Mouse (Mus musculus): ENCODE data around the gene Trak1.

Trak1 gene

GRCm38 (mm10) chr9:121394882-121395281 is 97.6 kb downstream of the Trak1 start:
- DNase-seq (ENCODE audit: low read depth, low spot score) = no peak

GRCm38 (mm10) chr9:121395812-121396211 is 98.5 kb downstream of the Trak1 start:
- no peak for DNase-seq (ENCODE audit: low read depth, low spot score)

GRCm38 (mm10) chr9:121398100-121398760 is 100.9 kb downstream of the Trak1 start:
- DNase-seq (ENCODE audit: low read depth, low spot score) = no peak

GRCm38 (mm10) chr9:121398761-121399160 is 101.5 kb downstream of the Trak1 start:
- no peak for DNase-seq (ENCODE audit: low read depth, low spot score)

- DNase-seq (ENCODE audit: low read depth, low spot score) = no peak
Measured at GRCm38 (mm10) chr9:121400608-121401007, 103.3 kb downstream of the Trak1 start.

- DNase-seq (ENCODE audit: low read depth, low spot score) = peak; percentile 38
Measured at GRCm38 (mm10) chr9:121403157-121403671, 105.9 kb downstream of the Trak1 start.

- DNase-seq (ENCODE audit: low read depth, low spot score) = no peak
Measured at GRCm38 (mm10) chr9:121403699-121404098, 106.4 kb downstream of the Trak1 start.

- no peak for DNase-seq (ENCODE audit: low read depth, low spot score)
Measured at GRCm38 (mm10) chr9:121405088-121405681, 107.9 kb downstream of the Trak1 start.

GRCm38 (mm10) chr9:121405792-121406191 is 108.5 kb downstream of the Trak1 start:
- DNase-seq (ENCODE audit: low read depth, low spot score) = no peak

- no peak for DNase-seq (ENCODE audit: low read depth, low spot score)
Measured at GRCm38 (mm10) chr9:121414237-121414636, 116.9 kb downstream of the Trak1 start.

GRCm38 (mm10) chr9:121415626-121416241 is 118.4 kb downstream of the Trak1 start:
- DNase-seq (ENCODE audit: low read depth, low spot score) = no peak

- no peak for DNase-seq (ENCODE audit: low read depth, low spot score)
Measured at GRCm38 (mm10) chr9:121416460-121416859, 119.2 kb downstream of the Trak1 start.

GRCm38 (mm10) chr9:121416872-121417637 is 119.8 kb downstream of the Trak1 start:
- no peak for DNase-seq (ENCODE audit: low read depth, low spot score)

GRCm38 (mm10) chr9:121419011-121419410 is 121.7 kb downstream of the Trak1 start:
- no peak for DNase-seq (ENCODE audit: low read depth, low spot score)

- DNase-seq (ENCODE audit: low read depth, low spot score) = no peak
Measured at GRCm38 (mm10) chr9:121419573-121419972, 122.3 kb downstream of the Trak1 start.

GRCm38 (mm10) chr9:121420817-121421216 is 123.5 kb downstream of the Trak1 start:
- no peak for DNase-seq (ENCODE audit: low read depth, low spot score)

GRCm38 (mm10) chr9:121422402-121422801 is 125.1 kb downstream of the Trak1 start:
- DNase-seq (ENCODE audit: low read depth, low spot score) = no peak

- no peak for DNase-seq (ENCODE audit: low read depth, low spot score)
Measured at GRCm38 (mm10) chr9:121423621-121424020, 126.3 kb downstream of the Trak1 start.

- no peak for DNase-seq (ENCODE audit: low read depth, low spot score)
Measured at GRCm38 (mm10) chr9:121424281-121425164, 127.2 kb downstream of the Trak1 start.

- no peak for DNase-seq (ENCODE audit: low read depth, low spot score)
Measured at GRCm38 (mm10) chr9:121426451-121426850, 129.1 kb downstream of the Trak1 start.

GRCm38 (mm10) chr9:121426902-121427301 is 129.6 kb downstream of the Trak1 start:
- DNase-seq (ENCODE audit: low read depth, low spot score) = no peak

Measured in WW6 (cell line).